Mouse (Mus musculus): ENCODE results near the gene Glyctk.

- TF ChIP-seq CTCF (IDR thresholded peaks at IDR 0.05; ENCODE audit: low read depth) (no peak), EP300 (IDR thresholded peaks at IDR 0.05; ENCODE audit: low read depth) (no peak)
These were observed 53.5 kb downstream of the Glyctk start for GRCm38 (mm10) chr9:106104401-106104800.
